Comparison of ENCODE assay signal across 8 mouse cellular contexts in genomic region chr7:48894152-48894551, GRCm38 (mm10). TPM values are rescaled to one million over a fixed set of nuclear protein-coding genes. Genes with fewer than 3 reads are reported as not detected.
DNase-seq lines count a peak whose midpoint lies in the region; ATAC-seq and TF ChIP-seq lines count a peak whose summit lies in the region.

No protein-coding gene starts in this region.

- H3K36me3 ChIP-seq in liver, embryonic 12.5 days, result no peaks in the 10 kb centered on the region
- no peaks in the 10 kb centered on the region for H3K36me3 ChIP-seq in forebrain, embryonic 16.5 days (ENCODE audit: control insufficient read depth, insufficient read depth)
- H3K36me3 ChIP-seq in intestine, embryonic 16.5 days (ENCODE audit: control insufficient read depth, insufficient read depth, low read length), result no peaks in the 10 kb centered on the region
- no peaks in the 10 kb centered on the region for H3K36me3 ChIP-seq in limb, embryonic 10.5 days
- no peaks in the 10 kb centered on the region for H3K36me3 ChIP-seq in neural tube, embryonic 11.5 days (ENCODE audit: control insufficient read depth, insufficient read depth, low read length)
- H3K36me3 ChIP-seq in thymus, adult 2 months (ENCODE audit: control insufficient read depth, insufficient read depth, low read length), result no peaks in the 10 kb centered on the region

- ATAC-seq in liver, embryonic 12.5 days, result no peak
- ATAC-seq in forebrain, embryonic 16.5 days, result peak; percentile 33; the same call in 1 of the 2 replicates
- peak; percentile 36; the same call in 1 of the 2 replicates for ATAC-seq in intestine, embryonic 16.5 days
- ATAC-seq in neural tube, embryonic 11.5 days (ENCODE audit: insufficient read depth, low FRiP score, low TSS enrichment), result no peak

- under 1% methylated on average over 6 of the region's 6 CpGs for WGBS in liver, embryonic 12.5 days (ENCODE audit: insufficient replicate concordance)
- WGBS in forebrain, embryonic 16.5 days, result under 1% methylated on average over 6 of the region's 6 CpGs
- 2% methylated on average over 6 of the region's 6 CpGs for WGBS in intestine, embryonic 16.5 days
- 3% methylated on average over 6 of the region's 6 CpGs for WGBS in limb, embryonic 10.5 days
- WGBS in neural tube, embryonic 11.5 days, result 1% methylated on average over 6 of the region's 6 CpGs
- WGBS in thymus, adult 2 months, result 1% methylated on average over 6 of the region's 6 CpGs

- TF ChIP-seq CTCF in thymus, adult 2 months (IDR thresholded peaks at IDR 0.05; ENCODE audit: borderline replicate concordance, control insufficient read depth, extremely low read depth, insufficient read depth, low read length, poor library complexity), result peak; percentile 47; the same call in 1 of the 2 replicates

- no peak overlapping the region for H3K4me3 ChIP-seq in liver, embryonic 12.5 days
- no peak overlapping the region for H3K4me3 ChIP-seq in forebrain, embryonic 16.5 days (replicated peaks; ENCODE audit: low read length)
- no peak overlapping the region for H3K4me3 ChIP-seq in intestine, embryonic 16.5 days (ENCODE audit: low read length)
- no peak overlapping the region for H3K4me3 ChIP-seq in limb, embryonic 10.5 days
- no peak overlapping the region for H3K4me3 ChIP-seq in neural tube, embryonic 11.5 days (ENCODE audit: low read depth, low read length)
- no peak overlapping the region for H3K4me3 ChIP-seq in thymus, adult 2 months (ENCODE audit: control insufficient read depth, insufficient read depth, low read length)

- no peak for TF ChIP-seq POLR2A in thymus, adult 2 months (IDR thresholded peaks at IDR 0.05; ENCODE audit: control insufficient read depth, extremely low read depth, insufficient read depth, low read length, poor library complexity)

- H3K4me1 ChIP-seq in liver, embryonic 12.5 days, result peaks cover 5% of the 10 kb centered on the region
- peaks cover 17% of the 10 kb centered on the region for H3K4me1 ChIP-seq in forebrain, embryonic 16.5 days (replicated peaks; ENCODE audit: control insufficient read depth, insufficient read depth, low read length)
- no peaks in the 10 kb centered on the region for H3K4me1 ChIP-seq in intestine, embryonic 16.5 days (ENCODE audit: control insufficient read depth, insufficient read depth, low read length)
- peaks cover 17% of the 10 kb centered on the region for H3K4me1 ChIP-seq in limb, embryonic 10.5 days
- peaks cover 15% of the 10 kb centered on the region for H3K4me1 ChIP-seq in neural tube, embryonic 11.5 days (ENCODE audit: control insufficient read depth, insufficient read depth, low read length)
- H3K4me1 ChIP-seq in thymus, adult 2 months (replicated peaks; ENCODE audit: control insufficient read depth, insufficient read depth, low read length), result peaks cover 16% of the 10 kb centered on the region

- no peak overlapping the region for H3K4me2 ChIP-seq in liver, embryonic 12.5 days
- no peak overlapping the region for H3K4me2 ChIP-seq in forebrain, embryonic 16.5 days (ENCODE audit: low read length)
- no peak overlapping the region for H3K4me2 ChIP-seq in intestine, embryonic 16.5 days (ENCODE audit: low read depth, low read length)
- H3K4me2 ChIP-seq in neural tube, embryonic 11.5 days (ENCODE audit: low read depth), result no peak overlapping the region

- peaks cover 14% of the 10 kb centered on the region for H3K27me3 ChIP-seq in liver, embryonic 12.5 days (replicated peaks)
- peaks cover 5% of the 10 kb centered on the region; the same call in 1 of the 2 replicates for H3K27me3 ChIP-seq in forebrain, embryonic 16.5 days (replicated peaks; ENCODE audit: control insufficient read depth, insufficient read depth, low read length)
- no peaks in the 10 kb centered on the region for H3K27me3 ChIP-seq in intestine, embryonic 16.5 days (replicated peaks; ENCODE audit: control insufficient read depth, insufficient read depth, low read length)
- peaks cover 4% of the 10 kb centered on the region; the same call in 1 of the 2 replicates for H3K27me3 ChIP-seq in limb, embryonic 10.5 days (ENCODE audit: low read depth, poor library complexity, severe bottlenecking)
- H3K27me3 ChIP-seq in neural tube, embryonic 11.5 days (ENCODE audit: control insufficient read depth, insufficient read depth, low read length), result no peaks in the 10 kb centered on the region
- H3K27me3 ChIP-seq in thymus, adult 2 months (ENCODE audit: control insufficient read depth, insufficient read depth, low read length), result no peaks in the 10 kb centered on the region

- H3K9ac ChIP-seq in liver, embryonic 12.5 days, result no peak overlapping the region
- H3K9ac ChIP-seq in forebrain, embryonic 16.5 days (replicated peaks; ENCODE audit: low read depth, low read length), result no peak overlapping the region
- H3K9ac ChIP-seq in intestine, embryonic 16.5 days (ENCODE audit: low read depth, low read length), result no peak overlapping the region
- H3K9ac ChIP-seq in neural tube, embryonic 11.5 days (ENCODE audit: low read length), result no peak overlapping the region

- peak; percentile 69 for DNase-seq in liver
- DNase-seq in brain, adult 2 months (ENCODE audit: low read depth, low spot score), result peak; percentile 66
- peak; percentile 83 for DNase-seq in limb, embryonic 10.5 days (ENCODE audit: low spot score)
- DNase-seq in neural tube, embryonic 11.5 days (ENCODE audit: low spot score), result peak; percentile 83
- DNase-seq in thymus, adult 2 months, result peak; percentile 63

- no peaks in the 10 kb centered on the region for H3K9me3 ChIP-seq in liver, embryonic 12.5 days (replicated peaks)
- no peaks in the 10 kb centered on the region for H3K9me3 ChIP-seq in forebrain, embryonic 16.5 days (ENCODE audit: control insufficient read depth, low read length)
- H3K9me3 ChIP-seq in intestine, embryonic 16.5 days (ENCODE audit: control insufficient read depth, low read length), result no peaks in the 10 kb centered on the region
- H3K9me3 ChIP-seq in limb, embryonic 10.5 days (replicated peaks), result no peaks in the 10 kb centered on the region
- H3K9me3 ChIP-seq in neural tube, embryonic 11.5 days (ENCODE audit: control insufficient read depth, low read length), result no peaks in the 10 kb centered on the region

- H3K27ac ChIP-seq in liver, embryonic 12.5 days, result no peak overlapping the region
- H3K27ac ChIP-seq in forebrain, embryonic 16.5 days (ENCODE audit: low read length), result no peak overlapping the region
- no peak overlapping the region for H3K27ac ChIP-seq in intestine, embryonic 16.5 days (ENCODE audit: low read length)
- H3K27ac ChIP-seq in limb, embryonic 10.5 days, result no peak overlapping the region
- no peak overlapping the region for H3K27ac ChIP-seq in neural tube, embryonic 11.5 days (ENCODE audit: low read depth, low read length)
- no peak overlapping the region for H3K27ac ChIP-seq in thymus, adult 2 months (ENCODE audit: control insufficient read depth, insufficient read depth, low read length)

RNA-seq across cellular contexts. Expression of gene E2f8, which starts 12.8 kb away (rescaled TPM):
- polyA plus RNA-seq in liver, embryonic 12.5 days (2016; fragmentation: Nextera tagmentation; extraction: Ambion mirVana), result 34.5 and 38.7 TPM in 2 replicates
- 4.8 and 5.7 TPM in 2 replicates for polyA plus RNA-seq in forebrain, embryonic 16.5 days (2015; fragmentation: Nextera tagmentation; extraction: Ambion mirVana)
- polyA plus RNA-seq in intestine, embryonic 16.5 days (2015; fragmentation: Nextera tagmentation; extraction: Ambion mirVana), result 21.9 and 24.2 TPM in 2 replicates
- polyA plus RNA-seq in limb, embryonic 10.5 days (2016; fragmentation: Nextera tagmentation; extraction: Ambion mirVana), result 15.2 TPM in 2 replicates
- 16.2 and 16.5 TPM in 2 replicates for polyA plus RNA-seq in neural tube, embryonic 11.5 days (2014; fragmentation: Nextera tagmentation; extraction: Ambion mirVana)
- polyA plus RNA-seq in thymus, adult 2 months (2012; rRNA removed), result 28.3 and 44.8 TPM in 2 replicates

RNA-seq across cellular contexts. Expression of gene Nav2, which starts 14.4 kb away (rescaled TPM):
- 2.6 and 2.8 TPM in 2 replicates for polyA plus RNA-seq in liver, embryonic 12.5 days (2016; fragmentation: Nextera tagmentation; extraction: Ambion mirVana)
- polyA plus RNA-seq in forebrain, embryonic 16.5 days (2015; fragmentation: Nextera tagmentation; extraction: Ambion mirVana), result 22.0 and 35.2 TPM in 2 replicates
- polyA plus RNA-seq in intestine, embryonic 16.5 days (2015; fragmentation: Nextera tagmentation; extraction: Ambion mirVana), result 14.4 and 15.3 TPM in 2 replicates
- polyA plus RNA-seq in limb, embryonic 10.5 days (2016; fragmentation: Nextera tagmentation; extraction: Ambion mirVana), result 7.2 and 8.3 TPM in 2 replicates
- polyA plus RNA-seq in neural tube, embryonic 11.5 days (2014; fragmentation: Nextera tagmentation; extraction: Ambion mirVana), result 15.9 and 19.2 TPM in 2 replicates
- polyA plus RNA-seq in thymus, adult 2 months (2012; rRNA removed), result 45.3 and 46.2 TPM in 2 replicates

RNA-seq across cellular contexts. Expression of gene Csrp3, which starts 46.3 kb away (rescaled TPM):
- 0.27 and 0.86 TPM in 2 replicates for polyA plus RNA-seq in liver, embryonic 12.5 days (2016; fragmentation: Nextera tagmentation; extraction: Ambion mirVana)
- not detected in 2 replicates for polyA plus RNA-seq in forebrain, embryonic 16.5 days (2015; fragmentation: Nextera tagmentation; extraction: Ambion mirVana)
- 1.1 and 2.1 TPM in 2 replicates for polyA plus RNA-seq in intestine, embryonic 16.5 days (2015; fragmentation: Nextera tagmentation; extraction: Ambion mirVana)
- 0.87 and 1.5 TPM in 2 replicates for polyA plus RNA-seq in limb, embryonic 10.5 days (2016; fragmentation: Nextera tagmentation; extraction: Ambion mirVana)
- 1.4 and 2.4 TPM in 2 replicates for polyA plus RNA-seq in neural tube, embryonic 11.5 days (2014; fragmentation: Nextera tagmentation; extraction: Ambion mirVana)
- 3.0 and 20.4 TPM in 2 replicates for polyA plus RNA-seq in thymus, adult 2 months (2012; rRNA removed)

Comparison
In these comparisons a context has a peak if more than half of its experiments do, and no peak if none do; other contexts are left out.
1. ATAC-seq: peak in forebrain, embryonic 16.5 days (single experiment) and intestine, embryonic 16.5 days (single experiment); none in liver, embryonic 12.5 days (single experiment) and neural tube, embryonic 11.5 days (single experiment).
2. Peak in every context shown above with its lines, with median percentiles within 50 percentile points of each other: DNase-seq.